Mouse (Mus musculus) stomach, embryonic 15.5 days (tissue): ENCODE data around the gene Stat5a. TPM values are rescaled to one million over a fixed set of nuclear protein-coding genes. Genes with fewer than 3 reads are reported as not detected.

ENCODE experiments used
- ATAC-seq: fragments of 200-750 bp; cut with Nextera tagmentation; 2 replicates; pipeline ENCODE4 v1.8.0; 2017; ENCODE audit warnings: low read depth, moderate number of reproducible peaks, moderate TSS enrichment; ENCODE audit not compliant: insufficient read depth, low FRiP score
- H3K27ac ChIP-seq: fragments of 300-500 bp; sonication (generic); 2 replicates; pipeline ENCODE4 v1.5.1; 2015; ENCODE audit warnings: mild to moderate bottlenecking, inconsistent platforms
- H3K27me3 ChIP-seq: fragments of 300-500 bp; sonication (generic); replicated peaks from 2 replicates; pipeline ENCODE4 v1.6.1; 2015; ENCODE audit warnings: inconsistent platforms
- H3K36me3 ChIP-seq: fragments of 300-500 bp; sonication (generic); 2 replicates; pipeline ENCODE4 v1.6.1; 2015; ENCODE audit warnings: inconsistent platforms
- H3K4me1 ChIP-seq: fragments of 300-500 bp; sonication (generic); 2 replicates; pipeline ENCODE4 v1.6.1; 2015; ENCODE audit warnings: inconsistent platforms
- H3K4me2 ChIP-seq: fragments of 300-500 bp; sonication (generic); 2 replicates; pipeline ENCODE4 v1.6.1; 2015; ENCODE audit warnings: mild to moderate bottlenecking, inconsistent platforms
- H3K4me3 ChIP-seq: fragments of 300-500 bp; sonication (generic); replicated peaks from 2 replicates; pipeline ENCODE4 v1.5.1; 2015; ENCODE audit warnings: inconsistent platforms
- H3K9ac ChIP-seq: fragments of 300-500 bp; sonication (generic); 2 replicates; pipeline ENCODE4 v1.6.1; 2015; ENCODE audit warnings: inconsistent platforms
- H3K9me3 ChIP-seq: fragments of 300-500 bp; sonication (generic); 2 replicates; pipeline ENCODE4 v1.6.1; 2016; ENCODE audit warnings: inconsistent platforms
- WGBS: fragments of 180-500 bp; shearing (Covaris S2); methylation state at CpG from one replicate; pipeline ENCODE4 v1.1.7; 2015; 5-methylcytosine and 5-hydroxymethylcytosine counted together
- polyA plus RNA-seq: library from polyadenylated mRNA; unstranded; fragments of >200 nt; fragmentation: Nextera tagmentation; extraction: Ambion mirVana; gene quantifications from 2 replicates; pipeline ENCODE4 v1.2.1, GENCODE M21; 2015

Gene Stat5a
- polyA plus RNA-seq, 1 experiment from 2014 or later = 9.5 TPM

DNA sequence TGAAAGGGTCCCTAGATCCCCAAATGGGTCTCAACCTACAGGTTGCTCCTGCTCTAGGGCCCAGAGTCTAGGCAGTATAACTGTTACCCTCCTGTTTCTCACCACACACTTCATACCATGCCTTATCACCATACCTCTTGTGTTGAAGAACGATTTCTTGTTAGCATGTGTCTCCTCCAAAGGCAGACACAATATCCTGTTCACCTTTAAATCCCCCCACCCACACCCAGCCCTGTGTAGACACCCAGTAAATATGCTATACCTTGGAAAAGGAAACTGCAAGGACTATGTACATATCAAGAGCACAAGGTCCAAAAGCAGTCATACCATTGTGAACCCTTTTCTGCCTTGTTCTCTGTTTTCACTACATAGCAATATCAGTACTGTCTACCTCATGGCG is 7.1 kb upstream of the Stat5a start:
- no peak for ATAC-seq
- H3K9me3 ChIP-seq = no peaks in the 10 kb centered on the region
- WGBS = 79% methylated on average over 2 of the region's 2 CpGs

DNA sequence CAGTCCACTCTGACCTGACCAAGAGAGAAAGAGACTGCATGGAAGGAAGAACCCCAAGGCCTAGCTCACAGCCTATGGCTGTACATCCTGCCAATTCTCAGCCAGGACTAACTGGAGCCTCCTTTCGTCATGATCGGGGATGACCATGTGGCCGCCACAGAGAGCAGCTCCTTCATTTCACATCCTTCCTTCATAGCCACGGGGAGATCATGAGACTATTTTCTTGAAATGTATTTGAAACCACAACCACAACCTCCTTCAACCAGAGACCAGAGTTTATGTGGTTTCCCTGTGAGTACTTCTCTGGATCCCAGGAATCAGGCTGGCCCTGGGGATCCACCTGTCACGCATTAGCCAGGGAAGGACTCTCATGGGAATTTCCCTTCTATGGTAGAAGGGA is 6.1 kb upstream of the Stat5a start:
- WGBS = 78% methylated on average over 5 of the region's 5 CpGs
- Histone ChIP-seq H3K9ac (no peak overlapping the region), H3K27ac (no peak overlapping the region), H3K4me1 (peaks cover 7% of the 10 kb centered on the region; the same call in 1 of the 2 replicates), H3K27me3 (no peaks in the 10 kb centered on the region), H3K4me2 (no peak overlapping the region), H3K4me3 (no peak overlapping the region), H3K9me3 (no peaks in the 10 kb centered on the region), H3K36me3 (no peaks in the 10 kb centered on the region)
- ATAC-seq = no peak

More for the DNA sequence above, 7.1 kb upstream of the Stat5a start:
- H3K4me3 ChIP-seq = no peak overlapping the region
- peaks cover 7% of the 10 kb centered on the region; the same call in 1 of the 2 replicates for H3K4me1 ChIP-seq
- no peaks in the 10 kb centered on the region for H3K36me3 ChIP-seq
- no peak overlapping the region for H3K27ac ChIP-seq
- no peak overlapping the region for H3K9ac ChIP-seq
- H3K27me3 ChIP-seq = no peaks in the 10 kb centered on the region
- no peak overlapping the region for H3K4me2 ChIP-seq

- Histone ChIP-seq H3K4me3 (no peak overlapping the region), H3K27me3 (no peaks in the 10 kb centered on the region), H3K9me3 (no peaks in the 10 kb centered on the region), H3K9ac (no peak overlapping the region), H3K4me2 (no peak overlapping the region), H3K4me1 (0 out of 2 replicates have a peak, but pooled peaks cover 10% of the 10 kb centered on the region), H3K36me3 (no peaks in the 10 kb centered on the region), H3K27ac (no peak overlapping the region)
- ATAC-seq = no peak
- WGBS = 56% methylated on average over 4 of the region's 4 CpGs
These were observed 4.9 kb upstream of the Stat5a start for GRCm38 (mm10) chr11:100854268-100854667.

DNA sequence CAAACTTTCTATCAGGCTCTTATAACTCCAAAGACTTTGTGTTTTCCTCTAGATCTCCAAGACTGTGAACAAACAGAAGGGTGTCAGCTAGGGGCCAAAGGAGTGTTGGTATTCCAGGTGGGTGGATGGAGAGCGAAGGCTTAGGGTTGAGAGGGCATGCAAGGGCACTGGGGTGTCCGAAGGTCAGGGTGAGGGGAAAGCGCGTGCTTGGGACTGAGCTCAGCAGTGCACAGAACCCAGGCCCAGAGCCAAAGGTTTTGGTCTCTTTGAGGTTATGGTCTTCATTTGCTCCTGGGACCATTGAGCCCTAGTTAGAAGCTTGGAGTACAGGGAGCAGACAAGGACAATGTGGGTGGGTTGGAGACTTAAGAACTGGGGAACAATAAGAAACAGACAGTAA is 4.0 kb upstream of the Stat5a start:
- Histone ChIP-seq H3K9me3 (no peaks in the 10 kb centered on the region), H3K4me2 (no peak overlapping the region), H3K4me1 (0 out of 2 replicates have a peak, but pooled peaks cover 12% of the 10 kb centered on the region), H3K4me3 (no peak overlapping the region), H3K36me3 (no peaks in the 10 kb centered on the region), H3K27ac (no peak overlapping the region), H3K9ac (no peak overlapping the region), H3K27me3 (no peaks in the 10 kb centered on the region)
- ATAC-seq = no peak
- WGBS = 74% methylated on average over 4 of the region's 4 CpGs

DNA sequence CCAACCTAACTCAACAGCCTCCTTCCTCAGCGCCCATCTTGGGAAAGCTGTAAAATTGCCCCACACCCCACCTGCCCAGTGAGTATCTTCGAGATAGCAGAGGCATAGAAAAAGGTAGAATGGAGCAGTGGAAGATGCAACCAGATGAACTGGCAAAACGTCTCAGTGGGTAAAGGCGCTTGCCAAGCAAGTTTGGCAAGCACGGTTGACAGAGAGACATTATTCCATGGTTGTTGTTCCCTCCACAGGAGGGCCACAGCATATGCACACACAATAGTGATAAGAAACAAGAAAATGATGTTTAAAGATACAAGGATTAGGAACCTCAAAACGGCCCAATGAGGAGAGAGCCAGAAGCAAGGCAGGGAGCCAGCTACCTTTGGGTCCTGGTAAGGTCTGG is 1.2 kb upstream of the Stat5a start:
- 63% methylated on average over 6 of the region's 6 CpGs for WGBS
- ATAC-seq = no peak
- no peak overlapping the region for H3K27ac ChIP-seq

DNA sequence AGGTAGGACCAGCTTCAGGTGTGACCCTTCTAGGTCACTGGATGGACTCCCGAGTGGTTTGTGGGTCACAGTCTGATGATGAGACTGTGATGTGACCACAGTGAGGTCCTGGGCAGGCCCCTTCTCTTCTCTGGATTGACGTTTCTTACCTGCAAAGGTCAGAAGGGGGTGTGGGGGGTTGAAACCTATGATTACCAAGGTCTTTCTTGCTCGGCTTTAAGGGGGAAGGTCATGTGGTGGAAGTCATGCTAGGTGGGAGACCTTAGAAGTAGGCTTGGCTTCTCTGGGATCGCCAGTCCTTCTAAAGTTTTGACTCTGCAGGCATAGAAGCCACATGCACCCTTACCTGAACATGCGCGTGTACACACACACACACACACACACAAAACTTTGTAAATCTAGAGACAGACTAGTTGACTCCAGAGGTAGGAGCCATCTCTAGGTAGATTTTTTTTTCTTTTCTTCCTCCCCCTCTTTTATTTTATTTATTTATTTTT is 476 bp downstream of the Stat5a start:
- H3K36me3 ChIP-seq = no peaks in the 10 kb centered on the region
- no peak overlapping the region for H3K9ac ChIP-seq
- H3K4me1 ChIP-seq = peaks cover 9% of the 10 kb centered on the region; the same call in 1 of the 2 replicates
- peak overlapping the region; percentile 79 for H3K4me2 ChIP-seq
- no peaks in the 10 kb centered on the region for H3K27me3 ChIP-seq
- ATAC-seq = no peak
- H3K9me3 ChIP-seq = no peaks in the 10 kb centered on the region
- 49% methylated on average over 6 of the region's 6 CpGs for WGBS
- H3K4me3 ChIP-seq = peak overlapping the region; percentile 55
- no peak overlapping the region for H3K27ac ChIP-seq

More for the DNA sequence above, 1.2 kb upstream of the Stat5a start:
- H3K9ac ChIP-seq = no peak overlapping the region
- H3K27me3 ChIP-seq = no peaks in the 10 kb centered on the region
- no peak overlapping the region for H3K4me2 ChIP-seq
- H3K9me3 ChIP-seq = no peaks in the 10 kb centered on the region
- H3K4me1 ChIP-seq = peaks cover 9% of the 10 kb centered on the region; the same call in 1 of the 2 replicates
- H3K36me3 ChIP-seq = no peaks in the 10 kb centered on the region
- H3K4me3 ChIP-seq = no peak overlapping the region

GRCm38 (mm10) chr11:100860198-100861048 is 1.3 kb downstream of the Stat5a start:
- H3K9me3 ChIP-seq = no peaks in the 10 kb centered on the region
- H3K4me1 ChIP-seq = peaks cover 9% of the 10 kb centered on the region; the same call in 1 of the 2 replicates
- H3K27me3 ChIP-seq = no peaks in the 10 kb centered on the region
- H3K9ac ChIP-seq = peak overlapping the region; percentile 55
- H3K4me3 ChIP-seq = peak overlapping the region; percentile 55
- H3K36me3 ChIP-seq = no peaks in the 10 kb centered on the region
- peak overlapping the region; percentile 23; the same call in 1 of the 2 replicates for H3K27ac ChIP-seq
- peak; percentile 85 for ATAC-seq
- 2% methylated on average over 49 of the region's 55 CpGs for WGBS
- peak overlapping the region; percentile 79 for H3K4me2 ChIP-seq

DNA sequence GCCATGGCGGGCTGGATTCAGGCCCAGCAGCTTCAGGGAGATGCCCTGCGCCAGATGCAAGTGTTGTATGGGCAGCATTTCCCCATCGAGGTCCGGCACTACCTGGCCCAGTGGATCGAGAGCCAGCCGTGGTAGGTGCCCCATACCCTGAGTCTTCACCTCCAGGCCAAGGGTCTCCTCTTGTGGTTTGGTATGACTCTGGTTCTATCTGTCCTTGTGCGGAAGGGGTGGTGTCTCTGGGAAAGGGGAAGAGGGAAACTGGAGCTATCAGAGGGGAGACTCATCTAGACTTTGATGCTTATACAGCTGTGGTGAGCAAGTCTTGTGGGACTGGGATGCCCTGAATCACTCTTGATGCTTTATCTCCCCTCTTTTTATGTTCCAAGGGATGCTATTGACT is 2.2 kb downstream of the Stat5a start:
- no peak overlapping the region for H3K9ac ChIP-seq

DNA sequence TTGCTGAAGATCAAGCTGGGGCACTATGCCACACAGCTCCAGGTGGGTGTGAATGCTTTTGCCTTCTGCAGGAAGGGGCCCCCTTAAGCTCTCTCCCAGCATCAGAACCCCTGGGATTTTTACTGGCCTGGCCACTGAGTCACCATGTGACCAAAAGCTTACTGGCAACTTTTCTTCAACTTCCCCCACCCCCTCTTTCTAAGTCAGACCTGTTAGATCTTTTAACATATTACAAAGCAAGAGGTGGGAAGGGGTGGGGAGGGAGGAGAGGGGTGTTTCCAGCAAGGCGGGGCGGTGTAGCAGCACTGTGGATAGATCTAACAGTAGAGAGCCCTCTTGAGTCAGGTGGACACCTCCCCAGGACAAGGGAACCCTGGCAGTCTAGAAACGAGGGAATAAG is 2.7 kb downstream of the Stat5a start:
- Histone ChIP-seq H3K4me3 (no peak overlapping the region), H3K27ac (no peak overlapping the region), H3K4me2 (no peak overlapping the region), H3K9ac (no peak overlapping the region), H3K27me3 (no peaks in the 10 kb centered on the region), H3K4me1 (peaks cover 9% of the 10 kb centered on the region; the same call in 1 of the 2 replicates), H3K9me3 (no peaks in the 10 kb centered on the region), H3K36me3 (no peaks in the 10 kb centered on the region)
- no peak for ATAC-seq
- 41% methylated on average over 3 of the region's 3 CpGs for WGBS

More for the DNA sequence above, 2.2 kb downstream of the Stat5a start:
- no peaks in the 10 kb centered on the region for H3K36me3 ChIP-seq
- no peak for ATAC-seq
- H3K9me3 ChIP-seq = no peaks in the 10 kb centered on the region
- no peak overlapping the region for H3K4me3 ChIP-seq
- 75% methylated on average over 7 of the region's 7 CpGs for WGBS
- no peaks in the 10 kb centered on the region for H3K27me3 ChIP-seq
- H3K4me1 ChIP-seq = peaks cover 9% of the 10 kb centered on the region; the same call in 1 of the 2 replicates
- H3K27ac ChIP-seq = no peak overlapping the region
- H3K4me2 ChIP-seq = peak overlapping the region; percentile 79

DNA sequence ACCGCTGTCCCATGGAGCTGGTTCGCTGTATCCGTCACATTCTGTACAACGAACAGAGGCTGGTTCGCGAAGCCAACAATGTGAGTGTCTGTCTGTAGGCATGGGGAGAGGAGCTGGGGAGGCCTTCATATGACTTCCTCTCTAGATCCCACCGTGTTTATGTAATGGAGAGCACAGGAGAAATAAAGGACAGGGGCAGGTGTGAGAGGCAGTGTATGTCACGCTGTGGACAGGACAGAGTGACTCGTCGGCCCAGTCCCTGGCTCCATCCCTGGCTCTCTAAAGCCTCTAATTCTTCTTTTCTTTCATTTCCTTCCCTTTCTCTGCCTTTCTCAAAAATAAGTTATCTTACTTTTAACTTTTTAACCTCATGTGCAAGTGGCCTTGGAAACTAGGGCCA is 4.0 kb downstream of the Stat5a start:
- peaks cover 9% of the 10 kb centered on the region; the same call in 1 of the 2 replicates for H3K4me1 ChIP-seq
- H3K4me3 ChIP-seq = no peak overlapping the region
- H3K27ac ChIP-seq = no peak overlapping the region
- H3K27me3 ChIP-seq = no peaks in the 10 kb centered on the region
- 89% methylated on average over 10 of the region's 10 CpGs for WGBS
- no peaks in the 10 kb centered on the region for H3K9me3 ChIP-seq
- no peak for ATAC-seq
- H3K36me3 ChIP-seq = no peaks in the 10 kb centered on the region
- H3K9ac ChIP-seq = no peak overlapping the region
- H3K4me2 ChIP-seq = no peak overlapping the region

DNA sequence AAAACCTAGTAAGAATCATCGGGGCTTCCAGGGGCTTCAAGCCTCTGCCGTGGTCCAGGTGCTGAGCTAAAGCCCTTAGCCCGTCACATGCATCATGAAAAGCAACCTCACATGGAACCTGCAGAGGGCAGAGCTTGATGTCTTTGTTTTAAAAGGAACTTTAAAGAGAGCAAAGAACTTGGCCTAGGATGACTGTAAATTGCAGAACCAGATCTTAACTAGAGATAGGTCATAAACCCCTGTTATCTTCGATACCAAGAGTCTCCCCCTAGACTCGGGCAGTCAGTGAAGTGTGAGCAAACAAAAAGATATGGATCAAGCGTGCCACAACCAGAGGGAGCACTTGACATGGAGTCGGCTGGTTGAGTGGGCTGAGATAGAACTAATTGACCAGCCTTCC is 6.5 kb downstream of the Stat5a start:
- peaks cover 2% of the 10 kb centered on the region for H3K4me1 ChIP-seq
- H3K4me2 ChIP-seq = no peak overlapping the region
- no peak for ATAC-seq
- H3K27me3 ChIP-seq = no peaks in the 10 kb centered on the region
- H3K36me3 ChIP-seq = no peaks in the 10 kb centered on the region
- WGBS = 71% methylated on average over 7 of the region's 7 CpGs
- no peak overlapping the region for H3K9ac ChIP-seq
- H3K4me3 ChIP-seq = no peak overlapping the region
- no peak overlapping the region for H3K27ac ChIP-seq
- no peaks in the 10 kb centered on the region for H3K9me3 ChIP-seq

GRCm38 (mm10) chr11:100870256-100870967 is 11.3 kb downstream of the Stat5a start:
- no peak overlapping the region for H3K4me3 ChIP-seq
- H3K4me2 ChIP-seq = no peak overlapping the region
- H3K27ac ChIP-seq = no peak overlapping the region
- H3K9me3 ChIP-seq = no peaks in the 10 kb centered on the region
- H3K4me1 ChIP-seq = no peaks in the 10 kb centered on the region; the same call in 1 of the 2 replicates
- WGBS = 74% methylated on average over 10 of the region's 10 CpGs
- no peaks in the 10 kb centered on the region for H3K27me3 ChIP-seq
- no peak overlapping the region for H3K9ac ChIP-seq
- no peak for ATAC-seq
- no peaks in the 10 kb centered on the region for H3K36me3 ChIP-seq
